Mouse (Mus musculus) liver, embryonic 16.5 days (tissue): ENCODE data around the gene Gm13889. TPM values are rescaled to one million over a fixed set of nuclear protein-coding genes. Genes with fewer than 3 reads are reported as not detected.

Source experiments
- ATAC-seq: fragments of 200-750 bp; cut with Nextera tagmentation; 2 replicates; pipeline ENCODE4 v1.8.0; 2017; ENCODE audit warnings: low read depth, mild to moderate bottlenecking, moderate number of reproducible peaks, moderate library complexity
- H3K27ac ChIP-seq: fragments of 300-500 bp; sonication (generic); 2 replicates; pipeline ENCODE4 v1.5.1; 2014; ENCODE audit warnings: mild to moderate bottlenecking, low read length
- H3K27me3 ChIP-seq: fragments of 300-500 bp; sonication (generic); 2 replicates; pipeline ENCODE4 v1.6.1; 2014; ENCODE audit warnings: low read depth, low read length, mixed read lengths; ENCODE audit not compliant: control insufficient read depth, insufficient read depth
- H3K36me3 ChIP-seq: fragments of 300-500 bp; sonication (generic); 2 replicates; pipeline ENCODE4 v1.6.1; 2014; ENCODE audit warnings: mild to moderate bottlenecking; ENCODE audit not compliant: control insufficient read depth, insufficient read depth
- H3K4me1 ChIP-seq: fragments of 300-500 bp; sonication (generic); 2 replicates; pipeline ENCODE4 v1.6.1; 2014; ENCODE audit warnings: low read depth, low read length, mixed read lengths; ENCODE audit not compliant: control insufficient read depth
- H3K4me2 ChIP-seq: fragments of 300-500 bp; sonication (generic); 2 replicates; pipeline ENCODE4 v1.6.1; 2014; ENCODE audit warnings: low read depth, low read length, mixed read lengths
- H3K4me3 ChIP-seq: fragments of 300-500 bp; sonication (generic); 2 replicates; pipeline ENCODE4 v1.5.1; 2014; ENCODE audit warnings: low read depth, mild to moderate bottlenecking, low read length
- H3K9ac ChIP-seq: fragments of 300-500 bp; sonication (generic); 2 replicates; pipeline ENCODE4 v1.6.1; 2014; ENCODE audit warnings: low read depth, low read length
- H3K9me3 ChIP-seq: fragments of 300-500 bp; sonication (generic); replicated peaks from 2 replicates; pipeline ENCODE4 v1.6.1; 2016; ENCODE audit warnings: low read length; ENCODE audit not compliant: control insufficient read depth
- WGBS: fragments of 180-500 bp; shearing (Covaris S2); extraction: QIAGEN DNeasy Blood & Tissue Kit; methylation state at CpG from one replicate; pipeline ENCODE4 v1.1.7; 2014; ENCODE audit not compliant: insufficient replicate concordance; 5-methylcytosine and 5-hydroxymethylcytosine counted together
- polyA plus RNA-seq: library from polyadenylated mRNA; unstranded; fragments of >200 nt; fragmentation: Nextera tagmentation; extraction: Ambion mirVana; gene quantifications from 2 replicates; pipeline ENCODE4 v1.2.1, GENCODE M21; 2015

Gm13889 gene
- polyA plus RNA-seq, 1 experiment from 2014 or later: 1.7 TPM

DNA sequence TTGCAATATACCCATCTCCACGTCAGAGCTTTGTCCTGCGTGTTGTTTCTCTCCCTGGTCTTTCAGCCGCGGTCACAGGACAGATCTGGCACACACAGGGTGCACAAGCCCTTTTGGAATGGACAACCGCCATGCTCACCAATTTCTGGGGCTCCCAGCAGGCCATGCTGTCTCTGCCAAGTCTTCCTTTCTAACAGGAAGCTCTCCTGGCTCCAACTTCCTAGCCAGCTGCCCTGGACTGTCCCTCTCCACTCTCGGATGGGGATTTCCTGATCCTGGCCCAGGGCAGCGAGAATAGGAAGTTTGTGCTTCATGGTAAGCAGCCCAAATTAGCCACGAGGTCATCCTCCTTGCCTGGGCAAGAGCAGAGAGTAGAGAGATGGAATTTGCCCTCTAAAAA is 4.7 kb upstream of the Gm13889 start:
- H3K4me3 ChIP-seq: no peak overlapping the region
- no peaks in the 10 kb centered on the region for H3K9me3 ChIP-seq
- H3K4me2 ChIP-seq: no peak overlapping the region
- 44% methylated on average over 8 of the region's 8 CpGs for WGBS
- H3K36me3 ChIP-seq: no peaks in the 10 kb centered on the region
- no peaks in the 10 kb centered on the region for H3K4me1 ChIP-seq
- H3K27me3 ChIP-seq: peaks cover 18% of the 10 kb centered on the region
- H3K27ac ChIP-seq: no peak overlapping the region
- ATAC-seq: no peak
- no peak overlapping the region for H3K9ac ChIP-seq

DNA sequence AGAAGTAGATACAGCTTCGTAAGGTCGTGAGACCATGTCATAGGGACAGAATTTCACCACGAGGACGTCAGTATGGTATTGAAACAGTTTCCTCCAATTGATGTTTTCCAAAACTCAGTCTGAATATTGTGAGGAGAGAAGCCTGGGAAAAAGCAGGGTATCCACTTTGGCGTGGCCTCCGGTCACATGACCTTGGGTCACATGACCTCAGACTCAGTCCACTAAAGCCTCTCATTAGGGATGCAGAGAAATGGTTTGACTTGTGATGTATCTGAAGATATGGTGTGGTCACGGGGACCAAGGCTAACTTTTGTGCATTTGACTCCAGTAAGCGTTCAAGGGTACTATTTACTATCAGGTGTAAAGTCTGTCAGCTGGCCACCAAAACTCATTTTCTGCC is 2.3 kb upstream of the Gm13889 start:
- Histone ChIP-seq H3K27me3 (peaks cover 42% of the 10 kb centered on the region), H3K4me1 (no peaks in the 10 kb centered on the region; the same call in 1 of the 2 replicates), H3K4me3 (no peak overlapping the region), H3K36me3 (no peaks in the 10 kb centered on the region), H3K27ac (no peak overlapping the region), H3K4me2 (no peak overlapping the region), H3K9me3 (no peaks in the 10 kb centered on the region), H3K9ac (no peak overlapping the region)
- ATAC-seq: no peak
- 55% methylated on average over 8 of the region's 8 CpGs for WGBS

DNA sequence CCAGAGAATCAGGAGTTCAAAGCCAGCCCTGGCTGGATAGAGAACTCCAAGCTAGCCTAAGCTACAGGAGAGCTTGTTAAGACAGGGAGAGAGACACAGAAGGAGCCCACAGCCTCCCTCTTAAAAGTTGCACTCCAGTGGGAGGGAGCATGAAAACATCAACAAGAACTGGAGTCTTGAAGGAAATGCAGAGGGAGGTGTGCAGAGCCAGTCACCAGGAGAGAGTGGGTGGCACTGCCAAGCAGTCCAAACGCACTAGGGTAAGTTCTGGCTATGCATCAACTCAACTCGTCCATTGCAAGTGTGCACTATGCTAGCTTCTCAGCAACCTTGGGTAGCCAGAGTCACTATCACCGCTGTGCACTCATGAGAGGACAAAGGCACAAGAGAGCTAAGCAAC is 1.2 kb upstream of the Gm13889 start:
- H3K36me3 ChIP-seq: no peaks in the 10 kb centered on the region
- no peak overlapping the region for H3K4me3 ChIP-seq
- H3K4me2 ChIP-seq: no peak overlapping the region
- no peaks in the 10 kb centered on the region for H3K9me3 ChIP-seq
- ATAC-seq: no peak
- H3K4me1 ChIP-seq: no peaks in the 10 kb centered on the region; the same call in 1 of the 2 replicates
- no peak overlapping the region for H3K27ac ChIP-seq
- H3K27me3 ChIP-seq: peaks cover 48% of the 10 kb centered on the region
- H3K9ac ChIP-seq: no peak overlapping the region
- WGBS: 48% methylated on average over 3 of the region's 3 CpGs

DNA sequence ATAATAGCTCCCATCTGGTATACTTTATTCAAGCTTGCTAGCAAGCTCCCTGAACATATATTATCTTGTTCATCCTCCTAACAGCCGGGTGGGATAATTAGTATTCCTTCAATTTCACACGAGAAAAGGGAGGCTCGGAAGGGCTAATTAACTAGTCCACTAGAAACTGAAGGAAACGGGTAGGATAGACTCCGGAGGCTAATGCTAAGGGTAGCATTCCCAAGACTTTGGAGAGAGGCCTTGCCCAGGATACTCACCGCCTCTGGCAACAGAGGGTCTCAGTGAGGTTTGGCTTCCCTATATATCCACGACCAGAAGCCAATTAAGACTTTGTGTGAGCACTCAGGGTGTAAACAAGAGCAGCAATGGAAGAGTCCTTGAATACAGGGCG is 779 bp upstream of the Gm13889 start:
- WGBS: 57% methylated on average over 8 of the region's 8 CpGs
- H3K9ac ChIP-seq: no peak overlapping the region
- peaks cover 49% of the 10 kb centered on the region for H3K27me3 ChIP-seq
- no peaks in the 10 kb centered on the region; the same call in 1 of the 2 replicates for H3K4me1 ChIP-seq
- no peaks in the 10 kb centered on the region for H3K9me3 ChIP-seq
- ATAC-seq: no peak
- H3K27ac ChIP-seq: no peak overlapping the region
- no peaks in the 10 kb centered on the region for H3K36me3 ChIP-seq
- no peak overlapping the region for H3K4me2 ChIP-seq
- no peak overlapping the region for H3K4me3 ChIP-seq

DNA sequence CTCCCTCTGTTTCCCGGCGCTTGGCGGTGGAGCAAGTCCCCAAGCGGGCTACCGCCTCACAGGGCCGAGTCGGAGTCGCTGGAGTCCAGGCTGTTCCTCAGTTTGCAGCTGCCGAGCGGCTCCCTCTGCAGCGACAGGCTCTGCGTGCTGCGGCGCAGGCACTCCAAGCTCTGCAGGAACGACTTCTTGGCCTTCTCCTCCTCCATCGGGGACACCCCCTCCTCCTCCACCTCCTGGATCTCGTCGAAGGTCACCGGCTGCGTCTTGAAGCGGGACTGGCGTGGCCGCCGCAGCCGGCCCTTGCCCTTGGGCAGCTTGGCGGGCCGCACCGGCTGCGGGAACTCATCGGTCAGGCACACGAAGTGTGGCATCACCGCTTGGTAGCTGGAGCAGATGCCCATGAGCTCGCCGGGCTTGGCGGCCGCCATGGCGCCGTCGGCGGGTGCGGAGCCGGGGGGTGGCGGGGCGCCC is 635 bp downstream of the Gm13889 start:
- 1% methylated on average over 44 of the region's 44 CpGs for WGBS
- Histone ChIP-seq H3K4me1 (no peaks in the 10 kb centered on the region; the same call in 1 of the 2 replicates), H3K4me3 (peak overlapping the region; percentile 52), H3K27me3 (peaks cover 49% of the 10 kb centered on the region), H3K27ac (no peak overlapping the region), H3K4me2 (peak overlapping the region; percentile 56), H3K9me3 (no peaks in the 10 kb centered on the region), H3K9ac (peak overlapping the region; percentile 15), H3K36me3 (no peaks in the 10 kb centered on the region)
- ATAC-seq: 0 out of 2 replicates have a peak, but pooled peaks have one; percentile 7

DNA sequence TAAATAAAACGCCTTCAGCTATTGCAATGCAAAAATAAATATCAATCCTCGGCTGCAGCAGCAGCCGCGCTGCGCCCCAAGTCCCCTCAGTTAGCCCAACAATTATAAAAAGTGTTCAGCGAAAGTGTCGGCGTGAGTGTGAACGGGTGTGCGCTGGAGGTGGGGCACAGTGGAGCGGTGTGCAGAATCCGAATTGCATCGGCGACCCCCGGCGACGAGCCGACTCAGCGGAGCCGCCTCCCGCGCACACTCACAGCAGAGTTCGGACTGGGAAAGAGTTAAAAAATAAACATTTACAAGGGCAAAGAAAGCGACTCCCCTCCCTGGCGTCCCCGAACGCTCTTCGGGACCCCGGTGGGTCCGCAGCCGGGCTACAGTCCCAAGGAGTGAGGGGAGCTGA is 1.1 kb downstream of the Gm13889 start:
- H3K4me1 ChIP-seq: no peaks in the 10 kb centered on the region; the same call in 1 of the 2 replicates
- peak overlapping the region; percentile 52 for H3K4me3 ChIP-seq
- no peaks in the 10 kb centered on the region for H3K36me3 ChIP-seq
- peak overlapping the region; percentile 15 for H3K9ac ChIP-seq
- H3K27ac ChIP-seq: no peak overlapping the region
- H3K27me3 ChIP-seq: peaks cover 49% of the 10 kb centered on the region
- ATAC-seq: no peak
- peak overlapping the region; percentile 56 for H3K4me2 ChIP-seq
- H3K9me3 ChIP-seq: no peaks in the 10 kb centered on the region
- 1% methylated on average over 31 of the region's 31 CpGs for WGBS

DNA sequence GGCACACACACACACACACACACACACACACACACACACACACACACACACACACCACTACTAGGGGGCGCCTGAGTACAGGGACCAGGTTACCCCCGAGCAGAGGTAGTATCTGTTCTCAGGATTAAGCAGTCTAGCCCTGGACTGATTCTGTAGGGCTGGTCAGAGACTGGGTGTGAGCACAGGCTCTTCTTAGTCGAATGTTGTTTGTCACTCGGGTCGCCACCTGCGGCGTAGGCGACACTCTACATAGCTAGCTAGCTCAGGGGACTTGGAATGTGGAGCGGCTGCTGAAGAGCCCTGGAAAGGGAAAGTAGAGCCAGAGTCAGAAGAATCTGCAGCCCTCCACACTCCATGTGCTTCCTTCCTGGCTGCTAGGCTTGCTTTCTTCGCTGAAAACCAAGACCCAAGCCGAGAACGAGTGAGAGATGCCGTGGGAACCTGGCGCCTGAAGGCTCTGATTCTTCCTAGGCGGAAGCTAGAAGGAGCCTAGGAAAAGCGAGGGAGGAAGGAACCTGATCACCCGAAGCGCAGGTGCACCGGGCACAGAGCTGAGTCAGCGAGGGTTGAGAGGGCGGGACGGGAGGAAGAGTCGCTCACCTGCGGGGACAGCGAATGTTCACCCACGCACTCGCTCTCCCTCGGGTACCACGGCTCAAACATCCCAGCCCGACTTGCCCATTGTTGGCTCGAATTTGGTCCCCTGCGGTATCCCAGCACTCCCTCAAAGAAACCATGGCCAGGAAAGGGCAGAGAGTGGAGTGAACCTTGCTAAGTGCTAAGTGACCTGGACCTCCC is 2.0 kb downstream of the Gm13889 start:
- H3K4me3 ChIP-seq: peak overlapping the region; percentile 52
- no peaks in the 10 kb centered on the region for H3K9me3 ChIP-seq
- ATAC-seq: no peak
- H3K4me2 ChIP-seq: peak overlapping the region; percentile 11
- H3K27ac ChIP-seq: no peak overlapping the region
- H3K27me3 ChIP-seq: peaks cover 49% of the 10 kb centered on the region
- 3% methylated on average over 32 of the region's 32 CpGs for WGBS
- no peaks in the 10 kb centered on the region for H3K36me3 ChIP-seq
- no peaks in the 10 kb centered on the region; the same call in 1 of the 2 replicates for H3K4me1 ChIP-seq
- H3K9ac ChIP-seq: no peak overlapping the region

DNA sequence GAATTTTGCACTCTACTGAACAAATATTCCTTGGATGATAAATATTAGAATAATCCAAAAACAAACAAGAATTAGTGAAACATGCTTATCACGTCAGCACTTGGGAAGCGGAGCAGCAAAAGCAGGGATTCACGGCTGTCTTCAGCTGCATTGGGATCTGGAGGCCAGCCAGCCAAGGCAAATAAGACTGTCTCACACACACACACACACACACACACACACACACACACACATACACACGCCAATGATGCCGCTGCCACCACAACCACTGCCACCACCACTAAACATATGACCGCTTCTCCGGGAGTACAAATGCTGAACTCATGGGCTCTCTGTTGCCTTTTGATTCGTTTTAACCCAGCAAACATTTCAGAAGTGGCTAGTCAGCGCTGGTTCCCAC is 3.3 kb downstream of the Gm13889 start:
- WGBS: 70% methylated on average over 9 of the region's 9 CpGs
- no peak overlapping the region for H3K4me2 ChIP-seq
- ATAC-seq: no peak
- no peak overlapping the region for H3K27ac ChIP-seq
- no peaks in the 10 kb centered on the region; the same call in 1 of the 2 replicates for H3K4me1 ChIP-seq
- no peaks in the 10 kb centered on the region for H3K36me3 ChIP-seq
- peaks cover 49% of the 10 kb centered on the region for H3K27me3 ChIP-seq
- H3K4me3 ChIP-seq: no peak overlapping the region
- no peak overlapping the region for H3K9ac ChIP-seq
- peaks cover 2% of the 10 kb centered on the region; the same call in 1 of the 2 replicates for H3K9me3 ChIP-seq

DNA sequence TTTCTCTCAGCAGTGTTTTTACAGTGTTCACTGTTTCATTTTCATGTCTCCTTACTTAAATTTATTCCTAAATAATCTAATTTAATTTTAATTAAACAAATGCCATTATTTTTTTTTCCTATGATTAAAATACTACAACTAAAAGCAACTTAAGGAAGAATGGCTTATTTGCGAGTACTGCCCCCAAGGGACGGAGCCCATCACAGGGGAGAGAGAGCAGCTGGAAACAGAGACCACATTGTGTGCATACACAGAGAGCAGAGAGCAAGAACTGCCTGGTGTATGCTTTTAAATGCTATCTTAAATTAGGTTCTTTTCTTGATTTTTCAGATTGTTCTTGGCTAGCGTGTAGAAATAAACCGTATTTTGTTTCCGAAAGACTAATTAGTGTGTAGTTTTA is 10.0 kb downstream of the Gm13889 start:
- H3K27ac ChIP-seq: no peak overlapping the region
- H3K4me2 ChIP-seq: no peak overlapping the region
- whole genome bisulfite sequencing: 49% methylated on average over 5 of the region's 5 CpGs
- H3K9ac ChIP-seq: no peak overlapping the region
- H3K9me3 ChIP-seq: peaks cover 2% of the 10 kb centered on the region; the same call in 1 of the 2 replicates
- no peaks in the 10 kb centered on the region for H3K27me3 ChIP-seq
- no peak overlapping the region for H3K4me3 ChIP-seq
- no peaks in the 10 kb centered on the region for H3K4me1 ChIP-seq
- H3K36me3 ChIP-seq: no peaks in the 10 kb centered on the region
- no peak for ATAC-seq
